Mouse (Mus musculus) lung, adult 2 months (tissue): ENCODE data around the gene Calm3.

Source experiments
- CTCF ChIP-seq: fragments of 200-500 bp; IDR thresholded peaks from 2 replicates; pipeline ENCODE4 v1.5.1; 2011; ENCODE audit warnings: mild to moderate bottlenecking, low read length, control low read depth; ENCODE audit not compliant: insufficient read depth
- POLR2A ChIP-seq: fragments of 200-500 bp; IDR thresholded peaks from 2 replicates; pipeline ENCODE4 v1.6.1; 2011; ENCODE audit warnings: low read depth, mild to moderate bottlenecking, control low read depth, low read length, borderline replicate concordance; ENCODE audit errors: extremely low read depth

- TF ChIP-seq CTCF (no peak), POLR2A (no peak)
These were observed 35.7 kb upstream of the Calm3 start, which contains the start of gene Pnmal1 for GRCm38 (mm10) chr7:16959539-16960187.
